Mouse (Mus musculus) CH12.LX (cell line): ENCODE results near the gene Olfr1442. TPM values are rescaled to one million over a fixed set of nuclear protein-coding genes. Genes with fewer than 3 reads are reported as not detected.

Source experiments
- DNase-seq: peaks from one replicate; pipeline ENCODE4 v3.0.0-alpha.2; 2013; ENCODE audit errors: extremely low read depth
- H3K27ac ChIP-seq: 2 replicates; pipeline ENCODE4 v1.5.1; 2012; ENCODE audit warnings: low read depth, mild to moderate bottlenecking, control low read depth, moderate library complexity; ENCODE audit not compliant: insufficient read depth
- H3K27me3 ChIP-seq: replicated peaks from 2 replicates; pipeline ENCODE3; 2012; ENCODE audit warnings: inconsistent platforms
- H3K36me3 ChIP-seq, 2 experiments: replicated peaks in 1 of 2; 2 replicates each; pipeline versions ENCODE3 to v1.6.1; 2012; ENCODE audit warnings: inconsistent platforms in 1 of 2, low read length in 1 of 2, mild to moderate bottlenecking in 1 of 2, mixed read lengths in 1 of 2, moderate library complexity in 1 of 2; ENCODE audit not compliant: control insufficient read depth in 1 of 2, insufficient read depth in 1 of 2
- H3K4me1 ChIP-seq, 2 experiments: 2 replicates each; pipeline ENCODE4 v1.6.1; 2012; ENCODE audit warnings: inconsistent platforms in 1 of 2, moderate library complexity in 1 of 2; ENCODE audit not compliant: insufficient read depth in 2 of 2, control insufficient read depth in 1 of 2
- H3K4me2 ChIP-seq: 2 replicates; pipeline ENCODE4 v1.6.1; 2012; ENCODE audit warnings: low read depth, mild to moderate bottlenecking, control low read depth; ENCODE audit not compliant: poor library complexity, insufficient read depth, severe bottlenecking
- H3K4me3 ChIP-seq, 3 experiments: fragments of 150-350 bp in 1 of 3; sonication (generic) in 1 of 3; replicated peaks in 1 of 3; 2 replicates each; pipeline versions ENCODE3 to v1.5.1; 2011 to 2012; ENCODE audit warnings: low read depth in 2 of 3, low read length in 2 of 3, mild to moderate bottlenecking in 2 of 3, moderate library complexity in 2 of 3, control low read depth in 1 of 3, improper control_type of control experiment in 1 of 3, inconsistent platforms in 1 of 3, mixed read lengths in 1 of 3; ENCODE audit not compliant: poor library complexity in 1 of 3
- H3K79me2 ChIP-seq: replicated peaks from 2 replicates; pipeline ENCODE4 v1.6.1; 2012; ENCODE audit warnings: mild to moderate bottlenecking, moderate library complexity; ENCODE audit not compliant: control insufficient read depth, poor library complexity, insufficient read depth, severe bottlenecking; ENCODE audit errors: extremely low read depth
- H3K9ac ChIP-seq: 2 replicates; pipeline ENCODE4 v1.6.1; 2012; ENCODE audit warnings: low read depth, mild to moderate bottlenecking, control low read depth, moderate library complexity; ENCODE audit not compliant: insufficient read depth
- H3K9me3 ChIP-seq: replicated peaks from 2 replicates; pipeline ENCODE3; 2012; ENCODE audit warnings: low read length, inconsistent platforms, mixed read lengths
- BHLHE40 ChIP-seq: IDR thresholded peaks from 2 replicates; pipeline ENCODE4 v1.6.1; 2011; ENCODE audit warnings: mild to moderate bottlenecking, low read depth, low read length, improper control_type of control experiment
- CHD2 ChIP-seq: IDR thresholded peaks from 2 replicates; pipeline ENCODE4 v1.6.1; 2011; ENCODE audit warnings: low read length, improper control_type of control experiment
- E2F4 ChIP-seq: IDR thresholded peaks from 2 replicates; pipeline ENCODE4 v1.6.1; 2011; ENCODE audit warnings: low read depth, low read length, improper control_type of control experiment; ENCODE audit not compliant: insufficient replicate concordance
- EP300 ChIP-seq: IDR thresholded peaks from 2 replicates; pipeline ENCODE4 v1.6.1; 2011; ENCODE audit warnings: low read length, improper control_type of control experiment
- HCFC1 ChIP-seq: IDR thresholded peaks from 2 replicates; pipeline ENCODE4 v1.6.1; 2012; ENCODE audit warnings: low read depth, mild to moderate bottlenecking, inconsistent platforms, low read length, improper control_type of control experiment
- IRF4 ChIP-seq: IDR thresholded peaks from 2 replicates; pipeline ENCODE4 v1.6.1; 2014; ENCODE audit warnings: low read depth, mild to moderate bottlenecking, inconsistent platforms, low read length, improper control_type of control experiment
- JUN ChIP-seq: IDR thresholded peaks from 2 replicates; pipeline ENCODE4 v1.6.1; 2011; ENCODE audit warnings: low read depth, mild to moderate bottlenecking, low read length, improper control_type of control experiment, moderate library complexity; ENCODE audit not compliant: insufficient read depth
- JUND ChIP-seq: conservative IDR thresholded peaks from 2 replicates; pipeline ENCODE4 v1.6.1; 2011; ENCODE audit warnings: low read depth, low read length, improper control_type of control experiment
- KAT2A ChIP-seq: IDR thresholded peaks from 2 replicates; pipeline ENCODE4 v1.6.1; 2012; ENCODE audit warnings: low read length, improper control_type of control experiment, inconsistent platforms; ENCODE audit not compliant: insufficient replicate concordance
- MAX ChIP-seq: IDR thresholded peaks from 2 replicates; pipeline ENCODE4 v1.6.1; 2011; ENCODE audit warnings: low read length, improper control_type of control experiment
- MAZ ChIP-seq: IDR thresholded peaks from 2 replicates; pipeline ENCODE4 v1.6.1; 2012; ENCODE audit warnings: low read depth, mild to moderate bottlenecking, inconsistent platforms, low read length, improper control_type of control experiment, moderate library complexity
- MXI1 ChIP-seq: IDR thresholded peaks from 2 replicates; pipeline ENCODE4 v1.6.1; 2011; ENCODE audit warnings: mild to moderate bottlenecking, low read depth, low read length, improper control_type of control experiment
- NELFE ChIP-seq: IDR thresholded peaks from 2 replicates; pipeline ENCODE4 v1.6.1; 2011; ENCODE audit warnings: low read depth, low read length, improper control_type of control experiment
- PAX5 ChIP-seq: IDR thresholded peaks from 2 replicates; pipeline ENCODE4 v1.6.1; 2012; ENCODE audit warnings: low read length, inconsistent platforms, mixed read lengths
- POLR2AphosphoS2 ChIP-seq: IDR thresholded peaks from 2 replicates; pipeline ENCODE4 v1.6.1; 2011; ENCODE audit warnings: low read depth, low read length, improper control_type of control experiment
- RAD21 ChIP-seq: IDR thresholded peaks from 2 replicates; pipeline ENCODE4 v1.6.1; 2011; ENCODE audit warnings: low read depth, mild to moderate bottlenecking, low read length, improper control_type of control experiment, moderate library complexity
- RCOR1 ChIP-seq: conservative IDR thresholded peaks from 2 replicates; pipeline ENCODE4 v1.6.1; 2012; ENCODE audit warnings: low read depth, mild to moderate bottlenecking, inconsistent platforms, low read length, improper control_type of control experiment
- SMC3 ChIP-seq: IDR thresholded peaks from 2 replicates; pipeline ENCODE4 v1.6.1; 2011; ENCODE audit warnings: low read depth, low read length, improper control_type of control experiment
- TBP ChIP-seq: conservative IDR thresholded peaks from 2 replicates; pipeline ENCODE4 v1.6.1; 2011; ENCODE audit warnings: low read depth, low read length, improper control_type of control experiment
- UBTF ChIP-seq: IDR thresholded peaks from 2 replicates; pipeline ENCODE4 v1.6.1; 2012; ENCODE audit warnings: low read depth, mild to moderate bottlenecking, inconsistent platforms, low read length, improper control_type of control experiment, moderate library complexity
- USF2 ChIP-seq: conservative IDR thresholded peaks from 2 replicates; pipeline ENCODE4 v1.6.1; 2011; ENCODE audit warnings: low read depth, low read length, improper control_type of control experiment
- ZC3H11A ChIP-seq: IDR thresholded peaks from 2 replicates; pipeline ENCODE4 v1.6.1; 2012; ENCODE audit warnings: low read depth, mild to moderate bottlenecking, inconsistent platforms, low read length, improper control_type of control experiment
- ZMIZ1 ChIP-seq: IDR thresholded peaks from 2 replicates; pipeline ENCODE4 v1.6.1; 2012; ENCODE audit warnings: low read depth, mild to moderate bottlenecking, inconsistent platforms, low read length, improper control_type of control experiment
- dilution Hi-C: fragments of 300-500 bp; cut with MboI; formaldehyde crosslinking; loops from 2 replicates; pipeline ENCODE4 v1.14.3; 2020; ENCODE audit warnings: low sequenced_read_pairs; ENCODE audit not compliant: extremely low pct_unique_long_range_greater_than_20kb, extremely low pct_ligation_motif_present
- in situ Hi-C: fragments of 300-500 bp; cut with MboI; formaldehyde crosslinking; loops from 3 replicates; pipeline ENCODE4 v1.14.3; 2019; ENCODE audit warnings: low sequenced_read_pairs, low pct_ligation_motif_present, low pct_unique_long_range_greater_than_20kb, mixed read lengths
- polyA plus RNA-seq: library from polyadenylated mRNA; unstranded; fragments of >175 nt; gene quantifications from 2 replicates; pipeline ENCODE4 v1.2.1, GENCODE M21; 2012; ENCODE audit warnings: low read depth; ENCODE audit not compliant: insufficient read length
- total RNA-seq, 2 experiments: library from RNA; depleted of rRNA; stranded (reverse); fragments of 300-350 nt in 1 of 2; fragments of >200 nt in 1 of 2; gene quantifications; 2 replicates each; pipeline ENCODE4 v1.2.3; 2012 to 2014

Gene Olfr1442
- total and polyA plus RNA-seq, 3 experiments: not detected

GRCm38 (mm10) chr19:12677812-12678211, 7.6 kb downstream of the Olfr1442 start, which contains the start of gene Olfr1443:
TSS of gene Olfr1443 (plus strand) at chr19:12678112.
- no peaks in the 10 kb centered on the region for H3K36me3 ChIP-seq

GRCm38 (mm10) chr19:12684638-12685037, 14.4 kb downstream of the Olfr1442 start:
- Histone ChIP-seq H3K4me3 (no peak overlapping the region), H3K9ac (no peak overlapping the region), H3K27me3 (no peaks in the 10 kb centered on the region), H3K36me3 (no peaks in the 10 kb centered on the region), H3K4me2 (no peak overlapping the region), H3K79me2 (no peaks in the 10 kb centered on the region), H3K4me1 (no peaks in the 10 kb centered on the region), H3K27ac (no peak overlapping the region), H3K9me3 (no peaks in the 10 kb centered on the region)
- dilution Hi-C loops: no loop called here
- in situ Hi-C loops: no loop called here
- no peak for DNase-seq
- TF ChIP-seq NELFE (no peak), RCOR1 (no peak), KAT2A (no peak), JUN (no peak), UBTF (no peak), MAZ (no peak), POLR2AphosphoS2 (no peak), JUND (no peak), HCFC1 (no peak), E2F4 (no peak), CHD2 (no peak), MXI1 (no peak), ZMIZ1 (no peak), RAD21 (no peak), SMC3 (no peak), ZC3H11A (no peak), MAX (no peak), BHLHE40 (no peak), PAX5 (no peak), TBP (no peak)

More at GRCm38 (mm10) chr19:12677812-12678211, 7.6 kb downstream of the Olfr1442 start, which contains the start of gene Olfr1443:
- H3K27me3 ChIP-seq: no peaks in the 10 kb centered on the region
- dilution Hi-C loops: no loop called here
- no peak within 1 kb of the TSS for H3K4me2 ChIP-seq
- no peak within 1 kb of the TSS for H3K27ac ChIP-seq
- H3K4me3 ChIP-seq: no peak within 1 kb of the TSS
- no peak for TF ChIP-seq EP300
- no peak for TF ChIP-seq USF2
- TF ChIP-seq IRF4: no peak
- no peak for TF ChIP-seq E2F4
- no peak for TF ChIP-seq JUN
- no peak for TF ChIP-seq MAZ
- H3K9ac ChIP-seq: no peak within 1 kb of the TSS
- DNase-seq: no peak
- H3K4me1 ChIP-seq: no peaks in the 10 kb centered on the region
- no peaks in the 10 kb centered on the region for H3K79me2 ChIP-seq
- in situ Hi-C loops: no loop called here
- H3K9me3 ChIP-seq: no peaks in the 10 kb centered on the region
